Mouse (Mus musculus) MEL-GATA-1-ER (cell line): Measurements from ENCODE around the gene Myo9b.

Experiments used
- DNase-seq: peaks from one replicate; pipeline ENCODE4 v3.0.0-alpha.2; 2012; ENCODE audit warnings: low read depth; ENCODE audit errors: extremely low read depth

The Myo9b gene

GRCm38 (mm10) chr8:71383396-71383795 lies 110.9 kb downstream of the Myo9b start:
- no peak for DNase-seq

- DNase-seq = no peak
Measured at GRCm38 (mm10) chr8:71383860-71384259, 111.3 kb downstream of the Myo9b start.

GRCm38 (mm10) chr8:71385212-71385835 lies 112.8 kb downstream of the Myo9b start:
- no peak for DNase-seq

GRCm38 (mm10) chr8:71388267-71388666 lies 115.8 kb downstream of the Myo9b start:
- no peak for DNase-seq

- DNase-seq = no peak
Measured at GRCm38 (mm10) chr8:71391696-71392095, 119.2 kb downstream of the Myo9b start.

GRCm38 (mm10) chr8:71392391-71392790 lies 119.9 kb downstream of the Myo9b start:
- no peak for DNase-seq

GRCm38 (mm10) chr8:71392871-71393270 lies 120.4 kb downstream of the Myo9b start:
- peak; percentile 49 for DNase-seq

- no peak for DNase-seq
Measured at GRCm38 (mm10) chr8:71394481-71394880, 122.0 kb downstream of the Myo9b start.

- no peak for DNase-seq
Measured at GRCm38 (mm10) chr8:71395071-71395470, 122.6 kb downstream of the Myo9b start.

- no peak for DNase-seq
Measured at GRCm38 (mm10) chr8:71395629-71396028, 123.1 kb downstream of the Myo9b start, which contains the start of gene Ushbp1. Gene Ushbp1, minus strand, starts transcription at chr8:71395802.

- DNase-seq = peak; percentile 99
Measured at GRCm38 (mm10) chr8:71396639-71397305, 124.3 kb downstream of the Myo9b start, which contains the start of gene Babam1. Gene Babam1, plus strand, starts transcription at chr8:71396861.

GRCm38 (mm10) chr8:71397701-71398100 lies 125.2 kb downstream of the Myo9b start:
- DNase-seq = no peak

GRCm38 (mm10) chr8:71400826-71401225 lies 128.3 kb downstream of the Myo9b start:
- DNase-seq = no peak

- no peak for DNase-seq
Measured at GRCm38 (mm10) chr8:71401454-71401853, 128.9 kb downstream of the Myo9b start.

GRCm38 (mm10) chr8:71402446-71402964 lies 130.0 kb downstream of the Myo9b start:
- no peak for DNase-seq

- DNase-seq = no peak
Measured at GRCm38 (mm10) chr8:71403107-71403885, 130.8 kb downstream of the Myo9b start.

- DNase-seq = no peak
Measured at GRCm38 (mm10) chr8:71404011-71404410, 131.5 kb downstream of the Myo9b start.

GRCm38 (mm10) chr8:71404951-71405351 lies 132.4 kb downstream of the Myo9b start:
- no peak for DNase-seq

- DNase-seq = peak; percentile 79
Measured at GRCm38 (mm10) chr8:71405401-71406098, 133.0 kb downstream of the Myo9b start, which contains the start of gene Ankle1. Gene Ankle1, plus strand, starts transcription at chr8:71406010.

GRCm38 (mm10) chr8:71406099-71407015 lies 133.8 kb downstream of the Myo9b start:
- DNase-seq = peak; percentile 36
